Mouse (Mus musculus): ENCODE results near the gene Tars.

Gene Tars

GRCm38 (mm10) chr15:11355865-11356264 is 43.6 kb downstream of the Tars start:
- no peak for TF ChIP-seq NANOG (IDR thresholded peaks at IDR 0.05; ENCODE audit: borderline replicate concordance, low read length)
- TF ChIP-seq POU5F1 (IDR thresholded peaks at IDR 0.05; ENCODE audit: borderline replicate concordance, low read length): no peak
- TF ChIP-seq CTCF (conservative IDR thresholded peaks at IDR 0.05; ENCODE audit: low read length): no peak
- Histone ChIP-seq H3K36me3 (ENCODE audit: insufficient read depth, low read length) (no peaks in the 10 kb centered on the region), H3K27me3 (ENCODE audit: insufficient read depth, low read length) (no peaks in the 10 kb centered on the region), H3K4me1 (replicated peaks; ENCODE audit: low read depth, low read length) (peaks cover 3% of the 10 kb centered on the region; the same call in 1 of the 2 replicates), H3K4me3 (replicated peaks; ENCODE audit: low read length) (no peak overlapping the region), H3K9me3 (ENCODE audit: low read length) (peaks cover 39% of the 10 kb centered on the region)

GRCm38 (mm10) chr15:11339467-11340180 is 59.8 kb downstream of the Tars start:
- Histone ChIP-seq H3K4me1 (replicated peaks; ENCODE audit: low read depth, low read length) (no peaks in the 10 kb centered on the region), H3K36me3 (ENCODE audit: insufficient read depth, low read length) (no peaks in the 10 kb centered on the region), H3K27me3 (ENCODE audit: insufficient read depth, low read length) (no peaks in the 10 kb centered on the region), H3K9me3 (ENCODE audit: low read length) (peaks cover 6% of the 10 kb centered on the region; the same call in 1 of the 2 replicates), H3K4me3 (replicated peaks; ENCODE audit: low read length) (no peak overlapping the region)
- TF ChIP-seq NANOG (IDR thresholded peaks at IDR 0.05; ENCODE audit: borderline replicate concordance, low read length) (no peak; the same call in 1 of the 2 replicates), POU5F1 (IDR thresholded peaks at IDR 0.05; ENCODE audit: borderline replicate concordance, low read length) (no peak), CTCF (conservative IDR thresholded peaks at IDR 0.05; ENCODE audit: low read length) (no peak)
